Mouse (Mus musculus) midbrain, embryonic 13.5 days (tissue): ENCODE results near the gene Wdr95. TPM values are rescaled to one million over a fixed set of nuclear protein-coding genes. Genes with fewer than 3 reads are reported as not detected.
"Not testable (repeated sequence)": the region's sequence is repeated elsewhere in the genome, so short reads cannot be mapped to it uniquely, and the experiment has no call there.

Source experiments
- ATAC-seq: fragments of 200-750 bp; cut with Nextera tagmentation; 2 replicates; pipeline ENCODE4 v1.8.0; 2017; ENCODE audit warnings: mild to moderate bottlenecking, moderate TSS enrichment, moderate library complexity
- H3K27ac ChIP-seq: fragments of 300-500 bp; sonication (generic); 2 replicates; pipeline ENCODE4 v1.5.1; 2015; ENCODE audit warnings: inconsistent platforms, mild to moderate bottlenecking, moderate library complexity
- H3K27me3 ChIP-seq: fragments of 300-500 bp; sonication (generic); 2 replicates; pipeline ENCODE4 v1.6.1; 2015; ENCODE audit warnings: mild to moderate bottlenecking, inconsistent platforms
- H3K36me3 ChIP-seq: fragments of 300-500 bp; sonication (generic); 2 replicates; pipeline ENCODE4 v1.6.1; 2015; ENCODE audit warnings: mild to moderate bottlenecking, inconsistent platforms
- H3K4me1 ChIP-seq: fragments of 300-500 bp; sonication (generic); replicated peaks from 2 replicates; pipeline ENCODE4 v1.6.1; 2015; ENCODE audit warnings: inconsistent platforms
- H3K4me2 ChIP-seq: fragments of 300-500 bp; sonication (generic); replicated peaks from 2 replicates; pipeline ENCODE4 v1.6.1; 2015; ENCODE audit warnings: moderate library complexity, mild to moderate bottlenecking, inconsistent platforms
- H3K4me3 ChIP-seq: fragments of 300-500 bp; sonication (generic); replicated peaks from 2 replicates; pipeline ENCODE4 v1.5.1; 2015; ENCODE audit warnings: mild to moderate bottlenecking, inconsistent platforms
- H3K9ac ChIP-seq: fragments of 300-500 bp; sonication (generic); replicated peaks from 2 replicates; pipeline ENCODE4 v1.6.1; 2015; ENCODE audit warnings: mild to moderate bottlenecking, inconsistent platforms
- H3K9me3 ChIP-seq: fragments of 300-500 bp; sonication (generic); 2 replicates; pipeline ENCODE4 v1.6.1; 2016; ENCODE audit warnings: mild to moderate bottlenecking, inconsistent platforms
- WGBS: fragments of 180-500 bp; shearing (Covaris S2); methylation state at CpG from one replicate; pipeline ENCODE4 v1.1.7; 2015; 5-methylcytosine and 5-hydroxymethylcytosine counted together
- polyA plus RNA-seq: library from polyadenylated mRNA; unstranded; fragments of >200 nt; fragmentation: Nextera tagmentation; extraction: Ambion mirVana; gene quantifications from 2 replicates; pipeline ENCODE4 v1.2.1, GENCODE M21; 2015

The Wdr95 gene
- polyA plus RNA-seq, 1 experiment from 2014 or later: 0.11 TPM

GRCm38 (mm10) chr5:149523856-149524241 lies 4.6 kb upstream of the Wdr95 start:
- Histone ChIP-seq H3K4me3 (no peak overlapping the region), H3K4me1 (peaks cover 53% of the 10 kb centered on the region), H3K9ac (0 out of 2 replicates have a peak overlapping the region, but pooled peaks have one; percentile 44), H3K36me3 (no peaks in the 10 kb centered on the region), H3K4me2 (no peak overlapping the region; the same call in 1 of the 2 replicates), H3K9me3 (no peaks in the 10 kb centered on the region), H3K27me3 (no peaks in the 10 kb centered on the region), H3K27ac (peak overlapping the region; percentile 91)
- no peak for ATAC-seq
- WGBS: 55% methylated on average over 6 of the region's 6 CpGs

DNA sequence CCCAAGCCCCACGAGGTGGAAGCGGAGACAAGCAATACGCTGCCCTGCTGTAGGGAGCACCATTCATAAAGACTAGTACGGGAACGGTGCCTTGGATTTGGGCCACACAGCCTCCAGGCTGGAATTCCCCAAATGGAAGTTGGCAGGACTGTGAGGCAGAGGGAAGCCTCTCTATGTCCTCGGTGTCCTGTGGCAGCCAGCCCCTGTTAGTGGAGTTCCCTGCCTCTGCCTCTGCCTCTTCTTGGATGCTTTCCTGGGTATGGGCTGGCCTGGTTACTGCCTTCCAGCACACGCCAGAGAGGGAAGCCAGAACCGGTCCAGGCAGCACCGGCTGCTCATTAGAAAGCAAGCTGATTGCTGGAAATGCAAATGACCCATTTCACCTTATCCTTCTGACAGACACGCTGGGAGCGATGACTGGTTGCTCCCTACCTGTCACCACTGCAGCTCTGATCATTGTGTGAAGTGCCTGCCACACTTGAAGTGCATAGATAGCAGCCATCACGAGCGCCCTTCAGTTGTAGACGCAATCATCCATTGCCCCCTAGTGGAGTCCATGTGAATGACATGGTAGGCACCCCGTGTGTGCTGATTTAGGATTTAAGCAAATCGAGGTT lies 4.1 kb upstream of the Wdr95 start:
- Histone ChIP-seq H3K36me3 (no peaks in the 10 kb centered on the region), H3K4me1 (peaks cover 58% of the 10 kb centered on the region), H3K27ac (peak overlapping the region; percentile 91), H3K4me2 (peak overlapping the region; percentile 26), H3K4me3 (no peak overlapping the region), H3K9me3 (no peaks in the 10 kb centered on the region), H3K9ac (peak overlapping the region; percentile 44; the same call in 1 of the 2 replicates), H3K27me3 (no peaks in the 10 kb centered on the region)
- peak; percentile 75 for ATAC-seq
- 21% methylated on average over 16 of the region's 16 CpGs for WGBS

DNA sequence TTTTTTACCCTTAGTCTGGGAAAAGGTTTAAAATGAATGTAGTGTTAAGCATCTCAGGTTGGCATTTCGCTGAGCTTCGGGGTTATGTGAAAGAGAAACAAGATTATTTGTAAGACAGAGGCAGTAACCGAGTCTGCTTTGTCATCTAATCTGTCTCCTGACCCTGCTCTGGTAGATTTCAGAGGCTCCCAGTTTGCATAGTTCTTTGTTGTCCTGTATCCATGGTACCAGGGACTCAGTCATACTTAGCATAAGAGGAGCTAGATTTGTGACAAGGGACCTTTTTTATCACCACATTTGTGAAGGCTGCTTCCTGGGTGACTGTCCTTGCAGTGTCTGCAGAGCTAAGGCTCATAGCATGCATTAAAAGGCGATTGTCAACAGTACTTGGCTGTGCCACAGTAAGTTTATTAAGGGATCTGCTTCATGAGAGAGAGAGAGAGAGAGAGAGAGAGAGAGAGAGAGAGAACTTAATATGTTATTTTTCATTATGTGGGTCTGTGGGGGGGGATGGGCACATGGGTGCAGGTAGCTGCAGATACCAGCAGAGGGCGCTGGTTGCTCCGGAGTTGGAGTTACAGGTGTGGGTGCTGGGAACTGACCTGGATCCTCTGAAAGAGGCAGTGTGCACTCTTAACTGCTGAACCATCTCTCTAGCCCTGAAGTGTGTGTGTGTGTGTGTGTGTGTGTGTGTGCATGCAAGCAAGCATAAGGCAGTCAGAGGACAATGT lies 3.3 kb upstream of the Wdr95 start:
- no peaks in the 10 kb centered on the region for H3K27me3 ChIP-seq
- H3K9ac ChIP-seq: no peak overlapping the region
- ATAC-seq: no peak
- peak overlapping the region; percentile 72 for H3K27ac ChIP-seq
- H3K36me3 ChIP-seq: no peaks in the 10 kb centered on the region
- peak overlapping the region; percentile 25; the same call in 1 of the 2 replicates for H3K4me2 ChIP-seq
- H3K4me1 ChIP-seq: peaks cover 62% of the 10 kb centered on the region
- H3K4me3 ChIP-seq: no peak overlapping the region
- no peaks in the 10 kb centered on the region for H3K9me3 ChIP-seq
- WGBS: 45% methylated on average over 6 of the region's 6 CpGs

- no peak for ATAC-seq
- WGBS: 41% methylated on average over 10 of the region's 10 CpGs
- Histone ChIP-seq H3K27ac (peak overlapping the region; percentile 72), H3K4me1 (peaks cover 58% of the 10 kb centered on the region), H3K4me3 (no peak overlapping the region), H3K9ac (no peak overlapping the region), H3K4me2 (no peak overlapping the region), H3K27me3 (no peaks in the 10 kb centered on the region), H3K36me3 (no peaks in the 10 kb centered on the region), H3K9me3 (no peaks in the 10 kb centered on the region)
Observed at GRCm38 (mm10) chr5:149526467-149526951, 2.0 kb upstream of the Wdr95 start.

GRCm38 (mm10) chr5:149527292-149527691 lies 1.2 kb upstream of the Wdr95 start:
- H3K4me3 ChIP-seq, H3K4me2 ChIP-seq, H3K9me3 ChIP-seq, H3K27me3 ChIP-seq, H3K36me3 ChIP-seq, ATAC-seq, H3K9ac ChIP-seq: not testable (repeated sequence)
- peak overlapping the region; percentile 82 for H3K27ac ChIP-seq
- WGBS: 73% methylated on average over 4 of the region's 4 CpGs
- peaks cover 56% of the 10 kb centered on the region for H3K4me1 ChIP-seq

- Histone ChIP-seq H3K4me3 (no peak overlapping the region), H3K9me3 (no peaks in the 10 kb centered on the region), H3K4me1 (peaks cover 37% of the 10 kb centered on the region), H3K9ac (no peak overlapping the region), H3K4me2 (no peak overlapping the region), H3K27me3 (no peaks in the 10 kb centered on the region; the same call in 1 of the 2 replicates), H3K36me3 (no peaks in the 10 kb centered on the region), H3K27ac (no peak overlapping the region)
- no peak for ATAC-seq
- WGBS: 88% methylated on average over 2 of the region's 2 CpGs
Observed at GRCm38 (mm10) chr5:149533847-149534246, 5.4 kb downstream of the Wdr95 start.

GRCm38 (mm10) chr5:149536005-149536404 lies 7.5 kb downstream of the Wdr95 start:
- H3K4me3 ChIP-seq: no peak overlapping the region
- H3K36me3 ChIP-seq: no peaks in the 10 kb centered on the region
- WGBS: 64% methylated on average over 9 of the region's 9 CpGs
- peaks cover 4% of the 10 kb centered on the region; the same call in 1 of the 2 replicates for H3K9me3 ChIP-seq
- H3K4me1 ChIP-seq: peaks cover 28% of the 10 kb centered on the region
- H3K9ac ChIP-seq: no peak overlapping the region
- H3K4me2 ChIP-seq: no peak overlapping the region
- H3K27ac ChIP-seq: no peak overlapping the region
- H3K27me3 ChIP-seq: no peaks in the 10 kb centered on the region; the same call in 1 of the 2 replicates
- ATAC-seq: no peak; the same call in 1 of the 2 replicates

DNA sequence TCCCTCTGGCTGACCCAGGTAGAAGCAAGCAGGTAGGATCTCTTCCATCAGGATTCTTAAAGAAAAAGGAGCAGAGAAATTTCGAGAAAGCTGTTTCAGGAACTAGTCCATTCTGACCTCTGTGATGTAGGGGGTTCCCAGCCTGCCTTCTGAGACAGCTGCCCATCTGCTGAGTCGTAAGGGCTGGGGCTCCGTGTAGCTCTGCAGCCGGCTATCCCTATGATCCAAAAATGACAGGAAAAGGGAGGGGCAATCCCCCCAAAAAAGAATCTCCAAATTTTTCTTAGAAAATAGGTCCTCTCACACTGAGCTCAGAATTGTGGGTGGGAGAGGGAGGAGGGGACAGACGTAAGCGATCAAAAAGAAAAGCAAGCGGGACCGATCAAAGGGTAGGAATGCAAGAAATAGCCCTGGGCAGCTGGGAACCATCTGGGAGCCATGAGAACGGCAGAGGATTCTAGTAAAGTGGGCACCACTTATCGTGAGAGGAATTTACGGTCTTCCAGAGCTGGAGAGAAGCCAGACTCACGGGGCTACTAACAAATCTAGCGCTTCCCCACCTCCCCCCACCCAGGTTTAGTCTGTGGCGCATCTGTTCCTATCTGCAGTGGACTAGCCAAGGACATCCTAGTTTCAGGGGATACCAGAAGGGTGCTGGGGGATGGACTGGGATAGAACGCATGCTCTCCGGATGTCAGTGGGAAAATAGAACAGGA lies 9.5 kb downstream of the Wdr95 start:
- peak; percentile 70 for ATAC-seq

GRCm38 (mm10) chr5:149538531-149538930 lies 10.1 kb downstream of the Wdr95 start:
- Histone ChIP-seq H3K27me3 (no peaks in the 10 kb centered on the region; the same call in 1 of the 2 replicates), H3K27ac (peak overlapping the region; percentile 59; the same call in 1 of the 2 replicates), H3K36me3 (no peaks in the 10 kb centered on the region), H3K9me3 (peaks cover 4% of the 10 kb centered on the region; the same call in 1 of the 2 replicates), H3K4me2 (peak overlapping the region; percentile 21; the same call in 1 of the 2 replicates), H3K9ac (no peak overlapping the region), H3K4me1 (peaks cover 28% of the 10 kb centered on the region), H3K4me3 (no peak overlapping the region)
- ATAC-seq: no peak
- WGBS: 73% methylated on average over 8 of the region's 8 CpGs

More for the DNA sequence above, 9.5 kb downstream of the Wdr95 start:
- 39% methylated on average over 16 of the region's 16 CpGs for WGBS
- Histone ChIP-seq H3K4me3 (no peak overlapping the region), H3K4me2 (peak overlapping the region; percentile 21), H3K36me3 (no peaks in the 10 kb centered on the region), H3K4me1 (peaks cover 28% of the 10 kb centered on the region), H3K9me3 (peaks cover 4% of the 10 kb centered on the region; the same call in 1 of the 2 replicates), H3K27me3 (no peaks in the 10 kb centered on the region; the same call in 1 of the 2 replicates), H3K27ac (peak overlapping the region; percentile 59; the same call in 1 of the 2 replicates), H3K9ac (no peak overlapping the region)

GRCm38 (mm10) chr5:149539051-149539450 lies 10.6 kb downstream of the Wdr95 start:
- no peak overlapping the region for H3K27ac ChIP-seq
- H3K4me3 ChIP-seq: no peak overlapping the region
- peaks cover 28% of the 10 kb centered on the region for H3K4me1 ChIP-seq
- H3K9me3 ChIP-seq: peaks cover 4% of the 10 kb centered on the region; the same call in 1 of the 2 replicates
- ATAC-seq: no peak
- no peaks in the 10 kb centered on the region for H3K36me3 ChIP-seq
- H3K27me3 ChIP-seq: no peaks in the 10 kb centered on the region; the same call in 1 of the 2 replicates
- H3K4me2 ChIP-seq: no peak overlapping the region
- H3K9ac ChIP-seq: no peak overlapping the region
- WGBS: 82% methylated on average over 4 of the region's 4 CpGs

DNA sequence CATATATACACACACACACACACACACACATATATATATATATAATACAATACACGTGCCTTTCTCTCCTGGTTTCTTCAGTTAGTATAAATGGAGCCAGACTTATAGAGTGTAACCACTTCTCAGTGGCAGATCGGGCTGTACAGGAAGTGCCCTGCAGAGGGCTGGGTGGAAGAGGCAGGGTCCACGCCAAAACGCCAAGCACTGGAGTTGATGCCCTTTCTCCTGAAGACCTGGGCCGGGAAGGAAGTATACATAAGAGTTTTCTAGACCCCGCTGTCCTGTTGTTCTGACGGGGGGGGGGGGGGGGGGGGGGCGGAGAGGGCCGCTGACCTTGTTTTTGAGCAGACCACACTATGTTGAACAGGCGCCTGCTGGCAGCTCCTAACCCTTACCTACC lies 22.7 kb downstream of the Wdr95 start:
- no peaks in the 10 kb centered on the region for H3K4me1 ChIP-seq
- no peaks in the 10 kb centered on the region for H3K9me3 ChIP-seq
- WGBS: 57% methylated on average over 8 of the region's 10 CpGs
- H3K36me3 ChIP-seq: no peaks in the 10 kb centered on the region
- no peak overlapping the region for H3K4me3 ChIP-seq
- no peaks in the 10 kb centered on the region for H3K27me3 ChIP-seq
- no peak overlapping the region for H3K9ac ChIP-seq
- H3K4me2 ChIP-seq: no peak overlapping the region
- ATAC-seq: no peak
- H3K27ac ChIP-seq: no peak overlapping the region
